Mouse (Mus musculus): ENCODE results near the gene Carmil1. TPM values are rescaled to one million over a fixed set of nuclear protein-coding genes. Genes with fewer than 3 reads are reported as not detected.

Gene Carmil1
- polyA plus RNA-seq, 1 experiment from 2014 or later: 48.6 TPM

- no peak overlapping the region for H3K4me2 ChIP-seq (replicated peaks; ENCODE audit: low read depth, low read length)
- ATAC-seq (ENCODE audit: low FRiP score, low TSS enrichment): no peak
- no peaks in the 10 kb centered on the region for H3K27me3 ChIP-seq (ENCODE audit: control insufficient read depth, insufficient read depth, low read length)
- no peaks in the 10 kb centered on the region for H3K9me3 ChIP-seq (ENCODE audit: control insufficient read depth, low read length)
- WGBS: 85% methylated on average over 3 of the region's 3 CpGs
- H3K4me1 ChIP-seq (ENCODE audit: control insufficient read depth, insufficient read depth, low read length): no peaks in the 10 kb centered on the region
- peaks cover 13% of the 10 kb centered on the region; the same call in 1 of the 2 replicates for H3K36me3 ChIP-seq (ENCODE audit: control insufficient read depth, insufficient read depth, low read length)
- H3K9ac ChIP-seq (ENCODE audit: low read depth, low read length): no peak overlapping the region
- no peak overlapping the region for H3K27ac ChIP-seq (ENCODE audit: low read depth, low read length)
- H3K4me3 ChIP-seq (ENCODE audit: low read length): no peak overlapping the region
Measured at GRCm38 (mm10) chr13:24045271-24045670, 235.3 kb downstream of the Carmil1 start.

DNA sequence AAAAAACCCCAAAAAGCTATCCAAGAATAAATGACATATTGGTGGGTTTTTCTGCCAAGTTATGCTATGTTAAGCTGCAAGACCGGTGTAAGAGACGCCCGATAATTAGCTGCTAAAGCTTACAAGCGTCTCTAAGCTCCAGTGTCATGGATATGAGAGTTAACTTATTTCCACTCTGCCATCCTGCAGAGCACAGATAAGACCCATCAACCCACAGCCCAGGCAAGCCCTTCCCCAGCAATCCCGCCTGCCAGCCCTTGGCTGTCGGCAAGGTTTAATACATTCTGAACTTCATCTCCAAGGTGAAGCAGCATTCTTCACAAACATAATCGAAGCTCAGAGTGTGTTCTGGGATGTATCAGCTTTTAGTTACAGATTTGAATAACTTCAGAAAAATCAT is 240.4 kb downstream of the Carmil1 start:
- no peak for ATAC-seq (ENCODE audit: low FRiP score, low TSS enrichment)
- 93% methylated on average over 7 of the region's 7 CpGs for WGBS
- no peak overlapping the region for H3K4me3 ChIP-seq (ENCODE audit: low read length)
- H3K27me3 ChIP-seq (ENCODE audit: control insufficient read depth, insufficient read depth, low read length): no peaks in the 10 kb centered on the region
- H3K9ac ChIP-seq (ENCODE audit: low read depth, low read length): no peak overlapping the region
- no peaks in the 10 kb centered on the region for H3K4me1 ChIP-seq (ENCODE audit: control insufficient read depth, insufficient read depth, low read length)
- peaks cover 13% of the 10 kb centered on the region; the same call in 1 of the 2 replicates for H3K36me3 ChIP-seq (ENCODE audit: control insufficient read depth, insufficient read depth, low read length)
- H3K4me2 ChIP-seq (replicated peaks; ENCODE audit: low read depth, low read length): no peak overlapping the region
- no peaks in the 10 kb centered on the region for H3K9me3 ChIP-seq (ENCODE audit: control insufficient read depth, low read length)
- H3K27ac ChIP-seq (ENCODE audit: low read depth, low read length): no peak overlapping the region

- peaks cover 8% of the 10 kb centered on the region; the same call in 1 of the 2 replicates for H3K36me3 ChIP-seq (ENCODE audit: control insufficient read depth, insufficient read depth, low read length)
- H3K4me3 ChIP-seq (ENCODE audit: low read length): no peak overlapping the region
- WGBS: 79% methylated on average over 3 of the region's 3 CpGs
- no peaks in the 10 kb centered on the region for H3K9me3 ChIP-seq (ENCODE audit: control insufficient read depth, low read length)
- H3K9ac ChIP-seq (ENCODE audit: low read depth, low read length): no peak overlapping the region
- no peak overlapping the region for H3K27ac ChIP-seq (ENCODE audit: low read depth, low read length)
- ATAC-seq (ENCODE audit: low FRiP score, low TSS enrichment): no peak
- H3K4me1 ChIP-seq (ENCODE audit: control insufficient read depth, insufficient read depth, low read length): no peaks in the 10 kb centered on the region
- no peak overlapping the region for H3K4me2 ChIP-seq (replicated peaks; ENCODE audit: low read depth, low read length)
- no peaks in the 10 kb centered on the region for H3K27me3 ChIP-seq (ENCODE audit: control insufficient read depth, insufficient read depth, low read length)
Measured at GRCm38 (mm10) chr13:24037502-24037901, 243.1 kb downstream of the Carmil1 start.

GRCm38 (mm10) chr13:24036150-24036549 is 244.4 kb downstream of the Carmil1 start:
- Histone ChIP-seq H3K4me3 (ENCODE audit: low read length) (no peak overlapping the region), H3K27me3 (ENCODE audit: control insufficient read depth, insufficient read depth, low read length) (no peaks in the 10 kb centered on the region), H3K27ac (ENCODE audit: low read depth, low read length) (no peak overlapping the region), H3K4me1 (ENCODE audit: control insufficient read depth, insufficient read depth, low read length) (no peaks in the 10 kb centered on the region), H3K9me3 (ENCODE audit: control insufficient read depth, low read length) (no peaks in the 10 kb centered on the region), H3K36me3 (ENCODE audit: control insufficient read depth, insufficient read depth, low read length) (no peaks in the 10 kb centered on the region; the same call in 1 of the 2 replicates), H3K9ac (ENCODE audit: low read depth, low read length) (no peak overlapping the region), H3K4me2 (replicated peaks; ENCODE audit: low read depth, low read length) (no peak overlapping the region)
- WGBS: 92% methylated on average over 18 of the region's 18 CpGs
- ATAC-seq (ENCODE audit: low FRiP score, low TSS enrichment): no peak

DNA sequence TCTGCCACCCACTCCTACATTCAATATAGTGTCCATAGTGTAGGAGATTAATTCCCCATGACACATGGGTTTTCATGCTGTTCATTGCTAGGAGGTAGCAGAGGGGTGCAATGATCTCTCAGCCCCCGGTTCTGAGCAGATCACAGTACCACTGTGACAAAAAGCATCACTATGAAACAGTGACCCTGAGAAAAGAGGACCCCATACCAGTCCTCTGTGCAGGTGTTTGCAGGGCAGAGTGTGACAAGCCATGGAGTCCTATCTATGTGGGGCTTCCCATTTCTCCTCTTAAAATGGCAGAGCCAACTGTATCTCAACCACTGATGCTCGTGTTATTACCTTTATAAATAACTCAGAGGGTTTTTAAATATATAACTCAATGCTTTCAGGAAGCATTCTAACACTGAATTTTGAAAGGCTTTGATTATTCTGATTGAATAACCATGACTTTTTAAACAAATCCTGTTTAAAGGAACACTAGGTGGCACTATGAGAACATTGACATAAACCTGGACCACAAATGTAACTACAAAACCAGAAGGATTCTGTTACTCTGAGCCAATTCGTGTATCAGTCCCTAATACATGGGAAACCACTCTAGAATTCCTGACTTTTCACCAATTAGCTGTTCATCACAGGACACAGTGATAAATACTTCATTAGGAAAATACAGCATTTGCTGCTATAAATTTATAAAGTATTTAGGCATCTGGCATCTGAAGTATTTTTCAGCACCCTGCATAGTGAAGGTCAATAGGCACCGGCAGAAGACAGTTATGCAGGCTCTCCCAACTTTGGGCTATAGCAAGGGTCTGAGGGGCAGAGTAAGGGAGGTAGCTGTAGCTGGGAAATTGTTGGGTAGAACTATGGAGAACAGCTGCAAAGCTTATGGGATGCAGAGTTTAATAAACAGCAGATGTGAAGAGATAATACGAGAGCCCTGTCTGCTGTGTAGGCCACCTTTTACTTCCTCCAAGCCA is 253.1 kb downstream of the Carmil1 start:
- Histone ChIP-seq H3K4me3 (ENCODE audit: low read length) (no peak overlapping the region), H3K9ac (ENCODE audit: low read depth, low read length) (no peak overlapping the region), H3K4me1 (ENCODE audit: control insufficient read depth, insufficient read depth, low read length) (no peaks in the 10 kb centered on the region), H3K9me3 (ENCODE audit: control insufficient read depth, low read length) (no peaks in the 10 kb centered on the region), H3K36me3 (ENCODE audit: control insufficient read depth, insufficient read depth, low read length) (no peaks in the 10 kb centered on the region), H3K4me2 (replicated peaks; ENCODE audit: low read depth, low read length) (no peak overlapping the region), H3K27ac (ENCODE audit: low read depth, low read length) (no peak overlapping the region), H3K27me3 (ENCODE audit: control insufficient read depth, insufficient read depth, low read length) (no peaks in the 10 kb centered on the region)
- 67% methylated on average over 5 of the region's 5 CpGs for WGBS
- no peak for ATAC-seq (ENCODE audit: low FRiP score, low TSS enrichment)

- Histone ChIP-seq H3K9ac (ENCODE audit: low read depth, low read length) (no peak overlapping the region), H3K27me3 (ENCODE audit: control insufficient read depth, insufficient read depth, low read length) (no peaks in the 10 kb centered on the region), H3K36me3 (ENCODE audit: control insufficient read depth, insufficient read depth, low read length) (no peaks in the 10 kb centered on the region), H3K4me2 (replicated peaks; ENCODE audit: low read depth, low read length) (no peak overlapping the region), H3K4me3 (ENCODE audit: low read length) (no peak overlapping the region), H3K27ac (ENCODE audit: low read depth, low read length) (no peak overlapping the region), H3K4me1 (ENCODE audit: control insufficient read depth, insufficient read depth, low read length) (no peaks in the 10 kb centered on the region), H3K9me3 (ENCODE audit: control insufficient read depth, low read length) (no peaks in the 10 kb centered on the region)
- no peak for ATAC-seq (ENCODE audit: low FRiP score, low TSS enrichment)
- 88% methylated on average over 4 of the region's 4 CpGs for WGBS
Measured at GRCm38 (mm10) chr13:24018515-24018914, 262.1 kb downstream of the Carmil1 start.

GRCm38 (mm10) chr13:24005528-24005927 is 275.1 kb downstream of the Carmil1 start:
- H3K36me3 ChIP-seq (ENCODE audit: control insufficient read depth, insufficient read depth, low read length): no peaks in the 10 kb centered on the region; the same call in 1 of the 2 replicates
- no peak overlapping the region for H3K4me3 ChIP-seq (ENCODE audit: low read length)
- no peak overlapping the region for H3K27ac ChIP-seq (ENCODE audit: low read depth, low read length)
- H3K9ac ChIP-seq (ENCODE audit: low read depth, low read length): no peak overlapping the region
- no peaks in the 10 kb centered on the region for H3K27me3 ChIP-seq (ENCODE audit: control insufficient read depth, insufficient read depth, low read length)
- H3K4me2 ChIP-seq (replicated peaks; ENCODE audit: low read depth, low read length): no peak overlapping the region
- no peak for ATAC-seq (ENCODE audit: low FRiP score, low TSS enrichment)
- H3K4me1 ChIP-seq (ENCODE audit: control insufficient read depth, insufficient read depth, low read length): no peaks in the 10 kb centered on the region
- WGBS: 91% methylated on average over 2 of the region's 2 CpGs
- no peaks in the 10 kb centered on the region for H3K9me3 ChIP-seq (ENCODE audit: control insufficient read depth, low read length)

DNA sequence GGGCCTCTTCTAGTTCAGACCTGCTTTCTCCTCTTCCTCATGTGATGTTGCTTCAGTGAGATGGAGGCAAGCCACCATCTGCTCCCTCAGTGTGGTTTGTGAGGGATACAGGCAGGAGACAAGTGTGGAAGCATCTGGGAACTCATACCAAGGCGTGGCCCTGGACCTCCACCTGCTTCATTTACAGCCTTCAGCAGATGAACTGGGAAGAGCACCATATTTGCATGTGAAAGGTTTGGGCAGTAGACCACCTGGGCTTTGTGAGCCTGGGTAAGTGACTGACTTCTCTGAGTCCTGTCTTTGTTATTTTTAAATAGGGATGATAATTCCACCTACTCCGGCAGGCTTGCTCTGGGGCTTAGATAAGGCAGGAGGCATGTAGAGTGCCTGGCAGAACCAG is 278.8 kb downstream of the Carmil1 start:
- Histone ChIP-seq H3K36me3 (ENCODE audit: control insufficient read depth, insufficient read depth, low read length) (no peaks in the 10 kb centered on the region), H3K9me3 (ENCODE audit: control insufficient read depth, low read length) (no peaks in the 10 kb centered on the region), H3K4me1 (ENCODE audit: control insufficient read depth, insufficient read depth, low read length) (no peaks in the 10 kb centered on the region), H3K9ac (ENCODE audit: low read depth, low read length) (no peak overlapping the region), H3K27ac (ENCODE audit: low read depth, low read length) (no peak overlapping the region), H3K27me3 (ENCODE audit: control insufficient read depth, insufficient read depth, low read length) (no peaks in the 10 kb centered on the region), H3K4me2 (replicated peaks; ENCODE audit: low read depth, low read length) (no peak overlapping the region), H3K4me3 (ENCODE audit: low read length) (no peak overlapping the region)
- ATAC-seq (ENCODE audit: low FRiP score, low TSS enrichment): no peak
- 64% methylated on average over 2 of the region's 2 CpGs for WGBS

DNA sequence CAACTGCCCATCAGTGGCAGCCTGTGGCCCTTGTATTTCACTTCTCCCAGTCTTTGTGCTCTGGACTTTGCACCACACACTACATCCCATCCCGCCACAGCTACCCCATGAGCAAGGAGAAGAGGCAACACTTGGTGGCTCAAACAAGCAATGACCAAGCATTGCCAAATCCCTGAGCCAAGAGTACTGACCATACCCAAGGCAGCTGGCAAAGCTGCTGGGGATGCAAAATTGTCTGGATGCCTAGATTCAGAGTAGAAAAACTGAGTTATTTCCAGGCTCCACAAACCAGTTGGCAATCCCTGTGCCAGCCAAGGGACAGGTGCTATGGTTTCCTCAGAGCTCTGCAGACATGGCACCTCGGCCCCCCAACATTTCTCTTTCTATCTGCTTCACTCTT is 279.5 kb downstream of the Carmil1 start:
- Histone ChIP-seq H3K9ac (ENCODE audit: low read depth, low read length) (no peak overlapping the region), H3K27ac (ENCODE audit: low read depth, low read length) (no peak overlapping the region), H3K4me1 (ENCODE audit: control insufficient read depth, insufficient read depth, low read length) (no peaks in the 10 kb centered on the region), H3K4me3 (ENCODE audit: low read length) (no peak overlapping the region), H3K9me3 (ENCODE audit: control insufficient read depth, low read length) (no peaks in the 10 kb centered on the region), H3K36me3 (ENCODE audit: control insufficient read depth, insufficient read depth, low read length) (no peaks in the 10 kb centered on the region), H3K27me3 (ENCODE audit: control insufficient read depth, insufficient read depth, low read length) (no peaks in the 10 kb centered on the region), H3K4me2 (replicated peaks; ENCODE audit: low read depth, low read length) (no peak overlapping the region)
- 87% methylated on average over 2 of the region's 2 CpGs for WGBS
- no peak for ATAC-seq (ENCODE audit: low FRiP score, low TSS enrichment)

Data from kidney, embryonic 14.5 days (tissue).